Mouse (Mus musculus) brain, adult 10 weeks (tissue): ENCODE results near the gene Pus7l. TPM values are rescaled to one million over a fixed set of nuclear protein-coding genes. Genes with fewer than 3 reads are reported as not detected.

Experiments
- polyA plus RNA-seq: library from polyadenylated mRNA; stranded (reverse); fragments of 350-450 nt; fragmentation: Illumina TruSeq; extraction: RNeasy Lipid Tissue Mini Kit (QIAGEN cat#74804); gene quantifications from one replicate; pipeline ENCODE4 v1.2.3, GENCODE M21; 2015; ENCODE audit warnings: low read depth, low replicate concordance

The Pus7l gene
- 3.0 TPM for polyA plus RNA-seq

DNA sequence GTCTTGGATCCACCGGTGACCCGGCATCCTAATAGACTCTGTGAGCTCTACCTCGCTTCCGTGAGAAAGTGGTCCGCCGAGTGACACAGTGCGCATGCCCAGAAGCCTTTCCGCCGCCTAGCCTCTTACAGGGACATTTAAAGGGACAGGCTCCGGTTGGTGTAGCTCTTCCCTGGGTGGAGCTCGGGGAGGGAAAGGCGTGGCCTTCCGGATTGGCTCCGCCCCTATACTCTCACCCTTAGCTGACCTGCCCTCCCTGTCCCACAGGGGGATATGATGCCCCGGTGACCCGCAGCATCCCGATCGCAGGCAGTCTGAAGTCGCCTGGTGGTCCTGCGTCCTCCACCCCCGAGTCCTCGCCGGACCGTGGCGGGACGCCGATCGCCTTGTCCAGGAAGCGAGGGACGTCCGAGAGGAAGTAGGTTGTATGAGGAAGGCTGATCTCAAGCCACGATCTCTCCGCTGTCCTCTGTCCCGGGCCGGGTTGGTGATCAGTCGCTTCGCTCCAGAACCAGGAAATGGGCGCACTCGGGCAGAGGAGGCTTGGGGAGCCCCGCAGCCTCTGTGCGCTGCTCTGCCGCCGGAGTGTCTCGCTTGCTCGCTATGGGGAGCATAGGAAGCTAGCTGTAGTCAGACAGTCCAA, at the start of gene Pus7l, which contains the start of gene Irak4:
Gene Pus7l, minus strand, starts transcription at position 139 of the 643 bp plus-strand sequence.
Gene Irak4, plus strand, starts transcription at position 235 of the 643 bp plus-strand sequence.

DNA sequence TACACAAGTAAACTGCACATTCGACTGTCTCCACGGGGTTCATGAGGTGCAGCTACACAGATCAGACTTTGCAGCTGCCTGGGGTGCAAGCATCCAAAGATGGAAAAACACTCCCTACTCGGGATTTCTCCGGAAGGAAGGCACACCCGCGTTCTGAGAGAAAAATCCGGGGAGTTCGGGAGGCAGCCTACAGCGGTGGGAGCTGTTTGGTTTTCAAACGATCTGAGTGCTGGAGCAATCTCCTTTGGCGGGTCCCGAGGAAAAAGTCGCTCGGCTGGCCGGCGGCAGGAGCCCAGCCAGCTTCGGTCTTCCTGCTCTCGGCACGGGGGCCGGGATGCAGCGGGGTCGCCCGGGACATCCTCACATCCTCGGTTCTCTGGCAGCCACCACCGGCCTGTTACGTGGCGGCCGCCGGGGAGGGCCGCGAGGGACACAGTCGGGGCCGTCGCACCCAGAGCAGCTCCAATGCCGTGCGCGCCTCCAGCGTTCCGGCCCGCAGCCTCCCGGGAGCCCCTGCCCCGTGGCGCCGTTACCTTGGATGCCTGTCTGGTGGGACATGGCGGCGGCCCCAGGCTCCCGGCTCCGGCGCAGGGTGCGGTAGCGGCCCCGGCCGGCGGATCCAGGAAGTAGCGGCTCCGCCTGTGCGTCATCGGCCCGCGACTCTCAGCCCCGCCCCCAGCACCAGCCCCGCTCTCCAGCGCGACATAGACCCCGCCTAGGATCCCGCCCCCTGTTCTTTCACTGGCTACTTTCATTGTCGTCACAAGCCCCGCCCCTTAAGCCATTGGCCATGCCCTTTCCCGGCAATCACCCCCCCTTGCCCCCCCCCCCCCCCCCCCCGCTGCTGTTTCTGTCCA, 46.1 kb upstream of the Pus7l start, which contains the start of gene Twf1:
Gene Twf1, minus strand, starts transcription at position 671 of the 857 bp plus-strand sequence.

Other genes starting within 250 kb of the Pus7l start
- gene Adamts20, start 78.1 kb downstream of the Pus7l start, polyA plus RNA-seq = 5.5 TPM
- 1.6 TPM for gene Irak4, start 96 bp upstream of the Pus7l start, polyA plus RNA-seq
- 49.9 TPM for gene Twf1, start 46.3 kb upstream of the Pus7l start, polyA plus RNA-seq
- 7.1 TPM for gene Tmem117, start 85.7 kb upstream of the Pus7l start, polyA plus RNA-seq